Mouse (Mus musculus) c-Kit-positive CD71-negative TER-119-negative erythroid progenitor cells, embryonic 14.5 days (primary cell): Measurements from ENCODE around the gene Kcnip3.
A peak's percentile ranks its signal among the peaks of the same experiment; 100 is the strongest.

Source experiments
- DNase-seq: peaks from one replicate; pipeline ENCODE4 v3.0.0-alpha.2; 2013; ENCODE audit warnings: low read depth

Gene Kcnip3

GRCm38 (mm10) chr2:127522006-127522441, at the start of gene Kcnip3:
Kcnip3 (minus strand) TSS chr2:127522094.
- no peak for DNase-seq

GRCm38 (mm10) chr2:127559070-127559966, 37.4 kb upstream of the Kcnip3 start:
- peak; percentile 74 for DNase-seq

- no peak for DNase-seq
Observed at GRCm38 (mm10) chr2:127551078-127551477, 29.2 kb upstream of the Kcnip3 start.

GRCm38 (mm10) chr2:127550446-127550845, 28.6 kb upstream of the Kcnip3 start:
- no peak for DNase-seq

- no peak for DNase-seq
Observed at GRCm38 (mm10) chr2:127549711-127550110, 27.8 kb upstream of the Kcnip3 start.

- DNase-seq: no peak
Observed at GRCm38 (mm10) chr2:127548342-127549074, 26.6 kb upstream of the Kcnip3 start.

- DNase-seq: no peak
Observed at GRCm38 (mm10) chr2:127541697-127542096, 19.8 kb upstream of the Kcnip3 start.

GRCm38 (mm10) chr2:127541185-127541584, 19.3 kb upstream of the Kcnip3 start, which contains the start of gene Prom2:
Prom2 (minus strand) TSS chr2:127541467.
- DNase-seq: no peak

- DNase-seq: peak; percentile 14
Observed at GRCm38 (mm10) chr2:127539494-127539893, 17.6 kb upstream of the Kcnip3 start.

GRCm38 (mm10) chr2:127537548-127537947, 15.7 kb upstream of the Kcnip3 start:
- DNase-seq: no peak

- no peak for DNase-seq
Observed at GRCm38 (mm10) chr2:127535363-127535762, 13.5 kb upstream of the Kcnip3 start.

GRCm38 (mm10) chr2:127532379-127532778, 10.5 kb upstream of the Kcnip3 start:
- peak; percentile 43 for DNase-seq

GRCm38 (mm10) chr2:127531592-127531991, 9.7 kb upstream of the Kcnip3 start:
- no peak for DNase-seq

GRCm38 (mm10) chr2:127530418-127530817, 8.5 kb upstream of the Kcnip3 start:
- no peak for DNase-seq

- DNase-seq: no peak
Observed at GRCm38 (mm10) chr2:127525004-127525775, 3.3 kb upstream of the Kcnip3 start.

GRCm38 (mm10) chr2:127523950-127524729, 2.2 kb upstream of the Kcnip3 start:
- no peak for DNase-seq

GRCm38 (mm10) chr2:127521172-127522005, 505 bp downstream of the Kcnip3 start:
- DNase-seq: no peak

GRCm38 (mm10) chr2:127520123-127520522, 1.8 kb downstream of the Kcnip3 start:
- DNase-seq: no peak

GRCm38 (mm10) chr2:127519308-127519707, 2.6 kb downstream of the Kcnip3 start:
- no peak for DNase-seq

GRCm38 (mm10) chr2:127518831-127519230, 3.1 kb downstream of the Kcnip3 start:
- DNase-seq: no peak
